Mouse (Mus musculus) hindbrain, embryonic 14.5 days (tissue): ENCODE measurements around the gene Mcu. TPM values are rescaled to one million over a fixed set of nuclear protein-coding genes. Genes with fewer than 3 reads are reported as not detected.

Experiments
- ATAC-seq: fragments of 200-750 bp; cut with Nextera tagmentation; 2 replicates; pipeline ENCODE4 v1.8.0; 2017; ENCODE audit warnings: moderate number of reproducible peaks, mild to moderate bottlenecking, moderate TSS enrichment, moderate library complexity; ENCODE audit not compliant: low FRiP score
- DNase-seq: peaks from one replicate; pipeline ENCODE4 v3.0.0-alpha.2; 2015; ENCODE audit warnings: low spot score
- H3K27ac ChIP-seq: fragments of 300-500 bp; sonication (generic); 2 replicates; pipeline ENCODE4 v1.5.1; 2014; ENCODE audit warnings: mild to moderate bottlenecking, moderate library complexity
- H3K27me3 ChIP-seq: fragments of 300-500 bp; sonication (generic); 2 replicates; pipeline ENCODE4 v1.6.1; 2014; ENCODE audit warnings: mild to moderate bottlenecking, low read length, mixed read lengths; ENCODE audit not compliant: control insufficient read depth, insufficient read depth
- H3K36me3 ChIP-seq: fragments of 300-500 bp; sonication (generic); replicated peaks from 2 replicates; pipeline ENCODE4 v1.6.1; 2014; ENCODE audit not compliant: control insufficient read depth, insufficient read depth
- H3K4me1 ChIP-seq: fragments of 300-500 bp; sonication (generic); replicated peaks from 2 replicates; pipeline ENCODE4 v1.6.1; 2014; ENCODE audit warnings: antibody characterized with exemption, low read length, mixed read lengths; ENCODE audit not compliant: control insufficient read depth, insufficient read depth
- H3K4me2 ChIP-seq: fragments of 300-500 bp; sonication (generic); replicated peaks from 2 replicates; pipeline ENCODE4 v1.6.1; 2014; ENCODE audit warnings: mild to moderate bottlenecking, moderate library complexity
- H3K4me3 ChIP-seq: fragments of 300-500 bp; sonication (generic); replicated peaks from 2 replicates; pipeline ENCODE4 v1.5.1; 2014; ENCODE audit warnings: mild to moderate bottlenecking, low read length
- H3K9ac ChIP-seq: fragments of 300-500 bp; sonication (generic); 2 replicates; pipeline ENCODE4 v1.6.1; 2014
- H3K9me3 ChIP-seq: fragments of 300-500 bp; sonication (generic); 2 replicates; pipeline ENCODE4 v1.6.1; 2016; ENCODE audit warnings: low read length; ENCODE audit not compliant: control insufficient read depth
- WGBS: fragments of 180-500 bp; shearing (Covaris S2); extraction: QIAGEN DNeasy Blood & Tissue Kit; methylation state at CpG from one replicate; pipeline ENCODE4 v1.1.7; 2014; 5-methylcytosine and 5-hydroxymethylcytosine counted together
- polyA plus RNA-seq: library from polyadenylated mRNA; unstranded; fragments of >200 nt; fragmentation: Nextera tagmentation; extraction: Ambion mirVana; gene quantifications from 2 replicates; pipeline ENCODE4 v1.2.1, GENCODE M21; 2014

The Mcu gene
- polyA plus RNA-seq: 33.0 and 37.3 TPM in 2 replicates

DNA sequence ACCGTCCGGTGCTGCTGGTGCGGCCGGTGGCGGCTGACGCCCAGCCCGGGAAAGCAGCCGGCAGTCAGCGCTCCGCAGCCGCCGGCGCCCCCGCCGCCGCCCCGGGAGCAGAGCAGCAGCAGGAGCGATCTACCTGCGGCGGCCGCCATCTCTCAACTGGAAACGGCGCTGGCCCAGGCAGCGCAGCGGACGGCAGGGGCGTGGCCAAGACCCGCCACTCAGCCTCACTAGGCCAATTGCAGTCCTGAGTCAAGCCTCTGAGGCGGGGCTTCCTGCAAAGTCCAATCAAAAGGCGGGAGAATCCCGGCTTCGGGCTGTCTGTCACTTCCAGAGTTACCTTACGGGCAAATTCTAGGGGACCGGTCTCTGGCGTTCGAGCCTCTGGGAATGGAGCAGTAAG lies at the start of gene Mcu:
Gene Mcu (minus strand): TSS at position 171 of the 400 bp plus-strand sequence.
- H3K4me3 ChIP-seq: peak within 1 kb of the TSS; percentile 96
- H3K9me3 ChIP-seq: no peaks in the 10 kb centered on the region
- ATAC-seq: peak; percentile 100
- peak within 1 kb of the TSS; percentile 92 for H3K27ac ChIP-seq
- peak within 1 kb of the TSS; percentile 73 for H3K4me2 ChIP-seq
- under 1% methylated on average over 36 of the region's 36 CpGs for WGBS
- peak; percentile 97 for DNase-seq
- H3K27me3 ChIP-seq: no peaks in the 10 kb centered on the region
- peaks cover 19% of the 10 kb centered on the region for H3K4me1 ChIP-seq
- no peaks in the 10 kb centered on the region for H3K36me3 ChIP-seq
- H3K9ac ChIP-seq: peak within 1 kb of the TSS; percentile 90

DNA sequence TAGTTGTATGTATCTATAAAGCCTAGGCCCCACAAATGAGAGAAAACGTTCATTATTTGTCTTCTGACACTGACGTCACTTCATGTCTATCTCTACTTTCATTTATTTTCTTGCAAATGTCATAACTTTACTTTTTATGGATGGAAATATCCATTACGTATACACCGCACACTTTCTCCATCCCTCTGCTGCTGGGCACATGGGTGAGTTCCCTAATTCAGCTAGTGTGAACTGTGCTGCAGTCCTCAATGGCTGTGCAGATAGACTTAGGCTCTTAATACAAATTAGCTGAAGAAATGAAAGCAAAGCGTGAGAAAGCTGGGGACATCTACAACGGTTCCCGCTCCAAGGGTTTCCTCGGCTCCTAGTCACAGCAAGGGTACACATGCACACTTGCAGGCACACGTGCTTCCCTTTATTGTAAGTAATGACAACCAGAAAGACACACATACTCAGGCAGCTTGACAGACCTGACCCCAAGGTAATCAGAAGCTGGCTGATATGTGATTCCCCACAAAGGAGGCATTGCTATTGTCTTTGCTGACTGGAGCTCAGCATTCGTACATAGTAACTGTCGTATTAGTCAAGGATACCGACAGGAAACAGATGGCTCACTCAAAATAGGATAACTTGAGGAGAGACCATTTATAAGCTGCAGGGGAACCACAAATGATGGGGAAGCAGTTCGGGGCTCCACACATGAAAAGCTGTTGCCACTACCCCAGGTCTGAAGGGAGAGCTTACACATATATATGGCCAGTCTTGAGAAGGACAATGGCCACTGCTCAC lies 49.2 kb upstream of the Mcu start:
- 77% methylated on average over 13 of the region's 13 CpGs for WGBS
- ATAC-seq: no peak
- H3K4me2 ChIP-seq: no peak overlapping the region
- H3K4me1 ChIP-seq: no peaks in the 10 kb centered on the region
- H3K9ac ChIP-seq: no peak overlapping the region
- no peak overlapping the region for H3K4me3 ChIP-seq
- no peaks in the 10 kb centered on the region for H3K36me3 ChIP-seq
- no peaks in the 10 kb centered on the region for H3K9me3 ChIP-seq
- no peaks in the 10 kb centered on the region for H3K27me3 ChIP-seq
- H3K27ac ChIP-seq: no peak overlapping the region
- no peak for DNase-seq

DNA sequence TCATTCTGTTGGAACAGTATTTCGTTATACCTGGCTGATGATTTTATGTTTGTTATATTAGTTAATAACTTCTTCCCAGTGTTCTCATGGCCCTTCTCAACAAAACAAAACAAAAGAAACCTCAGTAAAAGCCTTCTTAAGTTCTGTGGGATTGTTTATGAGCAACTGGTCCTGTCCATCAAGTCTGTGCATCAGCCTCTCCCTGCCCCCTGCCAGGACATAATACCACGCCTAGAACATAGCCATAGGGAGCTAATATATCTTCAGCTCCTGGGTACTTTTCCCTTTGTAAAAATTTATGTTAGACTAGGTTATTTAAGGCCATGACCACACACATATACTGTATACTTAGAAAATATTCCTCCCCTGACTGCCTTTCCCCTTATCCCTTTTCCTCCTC lies 48.3 kb upstream of the Mcu start:
- Histone ChIP-seq H3K36me3 (no peaks in the 10 kb centered on the region), H3K4me1 (no peaks in the 10 kb centered on the region), H3K27me3 (no peaks in the 10 kb centered on the region), H3K27ac (no peak overlapping the region), H3K9ac (no peak overlapping the region), H3K4me2 (no peak overlapping the region), H3K9me3 (no peaks in the 10 kb centered on the region; the same call in 1 of the 2 replicates), H3K4me3 (no peak overlapping the region)
- 78% methylated on average over 2 of the region's 2 CpGs for WGBS
- ATAC-seq (no peak), DNase-seq (no peak)

DNA sequence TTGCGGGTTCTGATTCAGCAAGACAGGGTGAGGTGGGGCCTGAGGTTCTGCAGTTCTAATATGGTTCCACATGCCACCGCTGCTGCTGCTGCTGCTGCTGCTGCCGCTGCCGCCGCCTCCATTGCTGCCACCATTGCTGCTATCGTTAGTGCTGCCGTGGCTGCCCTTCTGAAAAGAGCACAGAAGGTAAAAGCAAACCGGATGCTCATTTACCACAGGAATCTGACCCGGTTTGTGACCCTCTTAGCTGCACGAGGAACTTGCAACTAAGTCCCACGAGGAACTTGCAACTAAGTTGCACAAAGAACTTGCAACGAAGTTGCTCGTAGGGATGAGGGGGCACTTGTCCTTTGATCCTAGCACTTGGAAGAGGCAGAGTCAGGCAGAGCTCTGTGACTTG lies 40.3 kb upstream of the Mcu start:
- H3K27me3 ChIP-seq: no peaks in the 10 kb centered on the region
- no peak for DNase-seq
- no peaks in the 10 kb centered on the region; the same call in 1 of the 2 replicates for H3K9me3 ChIP-seq
- no peak overlapping the region for H3K4me2 ChIP-seq
- no peak for ATAC-seq
- no peak overlapping the region for H3K4me3 ChIP-seq
- no peaks in the 10 kb centered on the region for H3K4me1 ChIP-seq
- H3K36me3 ChIP-seq: no peaks in the 10 kb centered on the region
- H3K27ac ChIP-seq: no peak overlapping the region
- 80% methylated on average over 13 of the region's 13 CpGs for WGBS
- no peak overlapping the region for H3K9ac ChIP-seq

DNA sequence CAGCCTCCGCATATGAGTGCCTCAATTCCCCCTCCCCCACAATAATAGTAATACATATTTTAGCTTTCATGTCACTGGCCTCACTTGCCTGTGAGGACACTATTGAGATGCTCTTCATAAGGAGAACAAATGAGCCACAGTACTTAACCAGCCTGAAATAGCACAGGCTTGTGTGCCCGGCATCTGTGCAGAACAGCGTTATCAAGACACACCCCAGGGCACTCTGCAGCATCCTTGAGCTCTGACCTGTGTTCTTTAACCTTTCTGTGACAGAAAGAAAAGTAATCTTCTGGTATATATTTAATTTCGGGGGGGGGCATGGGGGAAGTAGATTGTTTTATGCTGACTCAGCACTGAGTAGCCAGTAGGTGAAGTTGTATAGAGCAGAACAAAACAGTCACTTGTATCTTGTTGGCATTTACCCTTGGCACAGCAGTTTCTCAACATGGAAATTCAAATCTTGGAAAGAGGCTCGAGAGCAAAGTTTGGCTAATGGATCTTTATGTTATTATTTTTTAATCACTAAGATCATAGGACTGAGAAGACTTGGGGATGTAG lies 30.4 kb upstream of the Mcu start:
- ATAC-seq: no peak
- no peaks in the 10 kb centered on the region for H3K27me3 ChIP-seq
- H3K4me2 ChIP-seq: no peak overlapping the region
- no peak overlapping the region for H3K27ac ChIP-seq
- no peaks in the 10 kb centered on the region for H3K36me3 ChIP-seq
- 90% methylated on average over 5 of the region's 5 CpGs for WGBS
- H3K4me1 ChIP-seq: no peaks in the 10 kb centered on the region
- DNase-seq: no peak
- H3K9me3 ChIP-seq: no peaks in the 10 kb centered on the region
- H3K9ac ChIP-seq: no peak overlapping the region
- H3K4me3 ChIP-seq: no peak overlapping the region

DNA sequence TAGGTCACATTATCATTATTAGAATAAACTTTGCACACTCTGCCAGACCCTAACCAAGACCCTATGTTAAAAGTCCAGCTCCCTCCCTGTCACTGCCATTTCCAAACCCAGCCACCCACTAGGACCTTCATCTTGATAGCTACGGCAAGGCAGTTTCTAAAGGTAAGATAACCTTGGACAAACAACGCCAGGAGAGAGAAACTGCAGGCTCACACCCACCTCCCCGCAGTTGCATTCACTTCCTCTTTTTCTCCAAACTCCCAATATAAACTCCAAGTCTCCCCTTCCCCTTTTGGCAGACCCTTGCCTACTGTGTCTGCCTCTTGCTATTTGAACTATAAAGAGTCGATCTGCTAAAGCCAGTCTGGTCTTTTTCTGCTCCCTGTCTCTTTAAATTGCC lies 28.7 kb upstream of the Mcu start:
- Histone ChIP-seq H3K4me3 (no peak overlapping the region), H3K27ac (no peak overlapping the region), H3K9ac (no peak overlapping the region), H3K4me1 (no peaks in the 10 kb centered on the region), H3K4me2 (no peak overlapping the region), H3K36me3 (no peaks in the 10 kb centered on the region), H3K27me3 (no peaks in the 10 kb centered on the region), H3K9me3 (no peaks in the 10 kb centered on the region)
- DNase-seq (no peak), ATAC-seq (no peak)
- 85% methylated on average over 4 of the region's 4 CpGs for WGBS

DNA sequence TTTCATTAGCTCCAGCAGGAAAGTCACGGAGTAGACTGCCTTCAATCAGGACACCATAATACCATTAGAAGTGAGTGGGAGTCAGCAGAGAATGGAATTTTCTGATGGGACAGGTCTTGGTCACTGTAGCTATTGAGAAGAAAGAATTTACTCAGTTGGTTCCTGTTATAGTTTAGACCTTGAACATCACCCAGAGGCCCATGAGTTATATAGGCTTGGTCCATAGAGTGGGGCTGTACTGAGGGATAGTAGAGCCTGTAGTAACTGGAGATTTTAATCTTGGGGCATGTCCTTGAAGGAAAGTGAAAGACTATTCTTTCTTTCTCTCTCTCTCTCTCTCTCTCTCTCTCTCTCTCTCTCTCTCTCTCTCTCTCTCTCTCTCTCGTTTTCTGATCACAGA lies 28.2 kb upstream of the Mcu start:
- Histone ChIP-seq H3K9me3 (no peaks in the 10 kb centered on the region), H3K36me3 (no peaks in the 10 kb centered on the region), H3K4me3 (no peak overlapping the region), H3K9ac (no peak overlapping the region), H3K4me2 (no peak overlapping the region), H3K27me3 (no peaks in the 10 kb centered on the region), H3K4me1 (no peaks in the 10 kb centered on the region), H3K27ac (no peak overlapping the region)
- no peak for ATAC-seq
- no peak for DNase-seq
- WGBS: 89% methylated on average over 2 of the region's 2 CpGs

DNA sequence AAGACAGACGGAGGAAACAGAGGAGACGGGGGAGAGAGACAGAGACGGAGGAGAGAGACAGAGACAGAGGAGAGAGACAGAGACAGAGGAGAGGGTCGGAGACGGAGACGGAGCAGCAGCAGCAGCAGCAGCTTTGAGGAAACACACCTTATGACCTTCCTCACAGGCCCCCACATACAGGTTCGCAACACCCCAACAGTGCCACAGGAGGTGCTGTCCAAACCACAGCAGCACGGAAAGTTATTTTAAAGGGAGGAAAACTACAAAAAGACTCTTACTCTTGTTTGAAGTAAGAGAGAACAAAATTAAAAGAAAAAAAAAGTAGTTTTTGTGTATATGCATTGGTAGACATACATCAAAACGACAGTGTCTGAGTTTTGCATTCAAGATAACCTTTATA lies 27.2 kb upstream of the Mcu start:
- no peak overlapping the region for H3K27ac ChIP-seq
- H3K36me3 ChIP-seq: no peaks in the 10 kb centered on the region
- ATAC-seq (no peak), DNase-seq (no peak)
- 80% methylated on average over 9 of the region's 9 CpGs for WGBS
- no peaks in the 10 kb centered on the region for H3K27me3 ChIP-seq
- H3K4me2 ChIP-seq: no peak overlapping the region
- no peak overlapping the region for H3K9ac ChIP-seq
- no peak overlapping the region for H3K4me3 ChIP-seq
- no peaks in the 10 kb centered on the region for H3K9me3 ChIP-seq
- no peaks in the 10 kb centered on the region for H3K4me1 ChIP-seq

DNA sequence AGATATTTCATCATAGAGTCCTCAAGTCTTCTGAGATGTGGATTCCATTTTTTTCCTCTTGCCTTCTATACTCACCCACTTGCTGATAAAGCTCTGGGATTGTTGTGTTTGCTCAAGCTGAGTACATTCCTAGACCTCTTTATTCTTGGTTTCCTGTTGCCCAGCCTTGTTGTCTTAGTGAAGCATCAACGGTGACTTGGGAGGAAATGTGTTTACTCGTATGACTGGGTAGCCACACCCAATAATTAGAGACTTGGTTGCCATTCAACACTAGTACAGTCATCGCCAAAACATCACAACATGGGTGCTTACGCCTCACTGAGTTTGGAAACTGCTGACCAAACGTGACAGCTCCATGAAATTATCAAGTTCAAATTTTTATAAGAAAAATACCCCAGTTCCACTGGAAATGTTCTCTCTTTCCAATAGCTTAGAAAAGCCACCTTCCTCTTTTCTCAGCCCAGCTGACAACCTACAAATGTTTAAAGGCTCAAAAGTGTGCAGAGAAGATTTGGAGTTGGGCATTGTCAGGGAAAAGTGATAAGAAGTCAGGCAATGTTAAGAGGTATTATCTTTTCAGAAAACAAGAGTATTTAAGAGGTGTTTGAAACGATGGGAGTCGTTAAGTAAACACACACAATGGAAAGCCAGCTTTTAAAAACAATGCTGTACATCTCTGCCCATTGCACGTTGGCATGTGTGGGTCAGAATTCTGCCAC lies 26.3 kb upstream of the Mcu start:
- Histone ChIP-seq H3K9me3 (no peaks in the 10 kb centered on the region), H3K9ac (no peak overlapping the region), H3K4me2 (no peak overlapping the region), H3K36me3 (no peaks in the 10 kb centered on the region), H3K4me3 (no peak overlapping the region), H3K27me3 (no peaks in the 10 kb centered on the region), H3K4me1 (no peaks in the 10 kb centered on the region), H3K27ac (no peak overlapping the region)
- no peak for ATAC-seq
- 84% methylated on average over 8 of the region's 8 CpGs for WGBS
- no peak for DNase-seq
